Mouse (Mus musculus) frontal cortex, postnatal 10 days (tissue): ENCODE measurements around the gene Rho.

Experiments used
- DNase-seq, 2 experiments: peaks; one replicate each; pipeline ENCODE4 v3.0.0; 2022; ENCODE audit warnings: low spot score in 2 of 2, mixed read lengths in 1 of 2

Rho gene

DNA sequence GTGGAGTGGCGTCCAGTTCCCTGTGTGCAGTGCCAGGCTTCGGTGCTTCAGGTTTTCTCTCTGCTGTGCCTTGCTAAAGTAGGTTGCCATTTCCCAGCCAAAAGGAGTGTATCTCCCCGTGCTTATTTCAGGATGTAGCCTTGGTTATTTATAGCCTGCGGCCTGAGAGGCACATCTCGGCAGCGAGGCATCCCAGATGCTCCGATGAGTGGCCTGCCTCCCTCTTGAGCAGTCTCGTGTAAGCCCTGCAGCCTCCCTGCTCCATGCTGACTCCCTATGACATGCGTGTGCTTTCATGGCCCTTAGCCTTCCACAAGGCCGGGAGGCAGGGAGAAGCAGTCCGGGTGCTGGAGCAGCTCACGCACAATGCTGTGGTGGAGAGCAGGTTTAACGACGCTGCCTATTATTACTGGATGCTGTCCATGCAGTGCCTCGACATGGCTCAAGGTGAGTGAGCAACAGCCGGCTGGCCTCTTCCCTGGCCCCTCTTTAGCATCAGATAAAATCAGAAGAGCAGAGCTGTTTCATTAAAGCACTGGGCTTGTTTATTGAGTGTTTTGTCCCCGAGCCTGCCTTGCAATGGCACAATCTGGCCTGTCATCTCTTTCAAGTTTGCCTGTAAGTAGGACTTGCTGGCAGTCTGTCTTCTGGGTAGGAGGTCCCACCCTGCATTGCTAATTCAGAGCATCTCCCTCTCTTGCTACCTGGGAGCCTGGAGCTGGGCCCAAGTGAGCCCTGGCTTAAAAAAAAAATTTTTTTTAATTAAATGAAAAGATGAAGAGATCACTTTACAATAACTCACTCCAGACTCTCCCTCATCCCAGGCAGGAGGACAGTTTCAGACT is 15.7 kb upstream of the Rho start:
- DNase-seq, result no peak

GRCm38 (mm10) chr6:115916611-115917010 is 14.9 kb upstream of the Rho start:
- DNase-seq, result no peak

- DNase-seq, result no peak
These were observed 12.9 kb upstream of the Rho start for GRCm38 (mm10) chr6:115918615-115919014.

DNA sequence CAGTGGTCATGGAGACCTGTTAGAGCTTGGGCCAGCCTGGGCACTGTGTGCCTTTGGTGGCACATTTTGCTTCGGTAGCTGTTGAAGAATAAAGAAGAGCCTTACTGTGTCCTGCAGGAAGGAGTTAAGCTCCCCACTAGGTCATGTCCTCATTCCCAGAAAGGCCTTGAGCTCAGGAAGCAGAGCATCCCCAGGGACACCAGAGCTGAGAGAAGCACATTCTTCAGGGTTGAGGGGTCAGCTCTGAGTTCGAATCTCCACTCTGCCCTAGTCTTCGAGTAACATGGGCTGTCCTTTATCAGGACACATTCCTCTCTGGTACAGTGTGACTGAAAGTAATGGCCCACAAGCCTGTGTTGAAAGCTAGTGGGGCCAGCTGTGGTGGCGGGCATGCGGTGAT is 11.7 kb upstream of the Rho start:
- no peak for DNase-seq

GRCm38 (mm10) chr6:115924829-115925228 is 6.7 kb upstream of the Rho start:
- no peak for DNase-seq

GRCm38 (mm10) chr6:115926416-115926815 is 5.1 kb upstream of the Rho start:
- no peak for DNase-seq

DNA sequence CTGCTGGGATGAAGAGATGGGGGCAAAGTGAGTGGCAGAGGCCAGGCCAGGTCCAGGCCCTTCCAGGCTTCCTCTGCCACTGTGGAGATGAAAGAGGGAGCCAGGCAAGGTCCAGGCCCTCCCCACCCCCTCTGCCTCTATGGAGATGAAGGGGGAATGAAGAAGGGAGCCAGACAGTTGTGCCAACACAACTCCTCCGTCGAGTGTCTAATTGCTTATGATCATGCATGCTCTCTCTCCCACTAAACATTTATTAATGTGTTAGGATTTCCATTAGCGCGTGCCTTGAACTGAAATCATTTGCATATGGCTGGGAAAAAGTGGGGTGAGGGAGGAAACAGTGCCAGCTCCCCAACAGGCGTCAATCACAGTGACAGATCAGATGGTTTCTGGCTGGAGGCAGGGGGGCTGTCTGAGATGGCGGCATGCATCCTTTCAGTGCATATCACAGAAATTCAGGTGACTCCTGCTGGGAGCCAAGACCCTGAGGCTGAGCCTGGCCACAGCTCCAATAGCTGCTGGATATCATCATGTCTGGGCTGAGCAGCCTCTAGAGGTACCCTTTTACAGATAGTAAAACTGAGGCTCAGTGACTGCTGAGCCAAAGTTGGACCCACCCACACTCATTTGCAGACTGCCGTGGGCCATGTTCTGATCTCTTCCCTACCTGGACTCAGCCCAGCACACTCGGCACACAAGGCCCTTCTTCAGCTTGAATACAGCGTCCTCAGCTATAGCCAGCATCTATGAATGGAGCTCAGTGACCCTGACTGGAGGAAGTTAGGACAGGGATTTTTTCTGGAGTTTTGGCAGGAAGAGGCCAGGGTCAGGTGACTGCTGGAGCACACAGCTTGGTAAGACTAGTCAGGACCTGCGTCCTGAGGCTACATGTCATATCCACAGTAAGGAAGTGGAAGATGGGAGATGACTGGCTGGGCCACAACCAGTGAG is 4.0 kb upstream of the Rho start:
- no peak for DNase-seq

GRCm38 (mm10) chr6:115930018-115930417 is 1.5 kb upstream of the Rho start:
- DNase-seq, result no peak

GRCm38 (mm10) chr6:115932391-115932790 is 843 bp downstream of the Rho start:
- no peak for DNase-seq

DNA sequence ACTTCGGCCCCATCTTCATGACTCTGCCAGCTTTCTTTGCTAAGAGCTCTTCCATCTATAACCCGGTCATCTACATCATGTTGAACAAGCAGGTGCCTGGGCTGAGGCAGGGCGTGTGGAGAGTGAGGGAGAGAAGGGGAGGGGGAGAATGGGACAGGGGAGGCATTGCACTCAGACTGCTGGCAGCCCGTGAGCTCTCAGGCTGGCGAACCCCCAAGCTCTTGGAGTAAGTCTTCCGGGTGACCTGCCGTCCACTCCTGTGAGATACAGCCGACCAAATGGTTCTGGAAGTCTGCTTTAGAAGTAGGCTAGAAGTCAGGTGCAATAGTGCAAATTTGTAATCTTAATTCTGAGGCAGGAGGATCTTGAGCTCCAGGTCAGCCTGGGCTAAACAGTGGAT is 4.0 kb downstream of the Rho start:
- no peak for DNase-seq

DNA sequence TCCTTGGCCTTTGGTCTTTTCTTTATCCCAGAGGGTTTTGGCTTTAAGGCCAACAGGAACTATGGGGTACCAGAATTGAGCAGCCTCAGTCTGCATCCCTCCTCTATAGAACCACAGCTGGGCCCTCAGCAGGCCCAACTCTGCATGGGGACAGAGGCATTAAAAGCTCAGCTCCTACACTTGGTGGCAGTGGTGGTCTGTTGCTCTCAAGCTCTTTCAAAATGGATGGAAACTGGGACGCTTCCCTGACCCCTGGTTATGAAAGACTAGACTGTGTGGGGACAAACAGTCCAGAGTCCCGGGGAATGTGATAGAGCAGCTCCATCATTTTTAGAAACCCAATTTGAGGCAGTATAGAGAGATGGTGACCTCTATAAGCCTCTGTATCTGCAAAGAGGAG is 6.5 kb downstream of the Rho start:
- no peak for DNase-seq

DNA sequence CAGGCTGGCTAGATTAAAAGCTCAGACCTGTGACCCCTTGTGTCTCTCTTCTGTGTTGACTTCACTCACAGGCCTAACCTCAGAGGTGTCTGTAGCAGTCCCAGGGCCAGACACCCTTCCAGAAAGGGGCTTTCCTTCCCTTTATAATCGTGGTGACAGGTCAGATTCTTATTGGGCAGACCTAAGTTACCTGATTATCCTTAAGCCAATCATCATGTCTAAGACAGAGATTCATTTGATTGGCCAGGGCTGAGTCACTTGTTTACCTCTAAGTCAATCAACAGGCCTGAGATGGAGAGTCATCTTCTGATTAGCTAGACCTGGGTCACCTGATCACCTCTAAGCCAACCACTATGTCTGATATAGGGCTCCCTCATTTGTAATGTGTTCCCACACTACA is 7.2 kb downstream of the Rho start:
- no peak for DNase-seq

- DNase-seq, result no peak
These were observed 9.1 kb downstream of the Rho start for GRCm38 (mm10) chr6:115940603-115941002.

DNA sequence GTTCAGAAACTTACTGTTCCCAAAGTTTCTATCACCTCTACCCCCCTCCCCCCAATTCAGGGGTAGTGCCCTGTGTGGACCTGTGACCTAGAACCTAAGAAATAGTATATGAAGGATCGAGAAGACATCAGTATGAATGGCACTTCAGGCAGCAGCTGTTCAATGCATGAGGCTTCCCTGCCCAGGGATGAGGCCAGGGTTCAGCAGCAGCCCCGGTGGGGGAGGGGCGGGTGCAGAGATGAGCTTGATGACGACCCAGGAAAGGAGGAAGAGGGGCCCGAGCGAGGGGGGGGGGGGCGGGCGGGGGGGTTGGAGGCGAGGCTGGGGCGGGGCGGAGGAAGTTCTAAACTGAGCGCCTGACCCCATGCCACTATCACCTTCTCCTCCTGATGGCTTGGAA is 9.6 kb downstream of the Rho start:
- DNase-seq, result no peak

DNA sequence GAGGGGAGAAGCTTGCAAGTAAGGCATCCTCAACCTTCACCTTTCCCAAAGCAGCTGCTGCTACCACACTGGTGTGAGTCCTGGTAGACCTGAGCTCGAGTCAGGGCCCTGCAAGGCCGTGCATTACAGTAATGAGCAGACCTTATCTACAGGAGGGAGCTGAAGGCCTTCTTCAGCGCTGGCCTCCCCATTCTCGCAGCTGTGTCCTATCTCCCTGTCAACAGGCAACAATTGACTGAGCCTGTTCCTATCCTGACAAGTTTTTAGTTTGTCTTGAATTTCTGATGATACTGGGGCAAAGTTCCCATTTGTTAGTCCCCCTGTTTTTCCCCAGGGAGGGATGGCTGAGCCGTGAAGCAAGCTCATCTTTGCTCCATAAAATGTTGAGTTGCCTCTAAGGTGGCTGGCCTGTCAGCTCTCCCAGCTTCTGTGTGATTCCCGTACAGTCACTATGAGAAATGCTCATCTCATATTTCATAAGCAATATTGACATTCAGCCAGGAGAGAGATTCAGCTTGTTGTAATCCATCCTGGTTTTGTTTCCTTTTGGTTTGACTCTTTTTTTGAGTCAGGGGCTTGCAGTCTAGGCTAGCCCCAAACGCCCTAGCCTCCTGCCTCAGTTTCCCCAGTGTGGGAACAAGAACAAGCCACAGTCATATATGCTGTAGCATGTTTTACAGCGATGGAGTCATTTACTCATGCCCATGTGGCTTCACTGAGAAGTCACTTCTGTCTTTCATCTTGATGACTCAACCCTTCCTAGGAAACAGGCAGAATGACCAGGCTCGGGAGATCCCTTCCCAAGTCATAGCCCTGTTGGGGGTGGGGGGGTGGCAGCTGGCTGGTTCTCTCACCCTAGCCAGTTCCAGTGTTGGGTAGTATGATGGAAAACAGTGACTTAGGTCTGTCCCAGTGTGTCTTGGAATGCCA is 12.2 kb downstream of the Rho start:
- no peak for DNase-seq

DNA sequence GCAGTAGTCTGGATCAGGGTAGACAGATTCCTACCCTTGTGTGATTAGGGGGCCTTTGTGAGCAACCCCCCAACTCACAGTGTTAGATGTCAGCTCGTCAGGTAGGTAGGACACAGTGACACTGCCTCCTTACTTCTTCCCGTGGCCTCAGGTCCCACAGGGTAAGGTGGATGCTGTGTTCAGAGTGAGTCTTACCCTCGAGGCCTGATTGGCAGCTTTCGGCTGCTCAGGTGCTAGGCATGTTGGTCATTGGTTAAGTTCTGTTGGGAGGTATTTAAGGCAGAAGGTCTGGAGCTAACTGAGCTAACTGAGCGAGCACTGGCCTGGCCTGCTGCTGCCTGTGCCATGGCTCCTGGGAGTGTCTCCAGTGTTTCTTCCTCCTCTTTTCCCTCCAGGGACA is 13.1 kb downstream of the Rho start, which contains the start of gene H1foo:
Gene H1foo (plus strand): TSS at position 301 of the 400 bp plus-strand sequence.
- no peak for DNase-seq

- DNase-seq, result no peak
These were observed 14.1 kb downstream of the Rho start for GRCm38 (mm10) chr6:115945633-115946032.

- DNase-seq, result no peak
These were observed 14.8 kb downstream of the Rho start for GRCm38 (mm10) chr6:115946389-115946788.

GRCm38 (mm10) chr6:115954506-115955074 is 23.0 kb downstream of the Rho start:
- no peak for DNase-seq

DNA sequence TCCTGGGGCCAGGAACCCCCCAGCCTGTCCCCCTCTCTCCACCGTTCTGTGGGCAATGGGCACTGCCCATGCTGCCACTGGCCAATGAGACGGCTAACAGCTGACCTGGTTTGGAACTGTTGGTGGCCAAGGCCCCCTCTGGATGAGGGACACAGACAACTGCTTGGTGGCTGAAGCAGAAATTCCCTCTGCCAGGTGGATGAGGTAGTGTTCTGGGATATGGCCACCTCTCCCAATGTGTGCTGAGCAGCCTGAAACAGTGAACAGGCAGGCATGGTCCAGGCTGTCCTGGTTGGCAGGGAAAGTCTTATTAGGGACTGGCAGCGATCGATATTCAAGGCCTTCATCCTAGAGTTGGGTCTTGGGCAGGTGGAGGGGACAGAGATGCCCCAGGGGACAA is 23.6 kb downstream of the Rho start:
- DNase-seq, result no peak

DNA sequence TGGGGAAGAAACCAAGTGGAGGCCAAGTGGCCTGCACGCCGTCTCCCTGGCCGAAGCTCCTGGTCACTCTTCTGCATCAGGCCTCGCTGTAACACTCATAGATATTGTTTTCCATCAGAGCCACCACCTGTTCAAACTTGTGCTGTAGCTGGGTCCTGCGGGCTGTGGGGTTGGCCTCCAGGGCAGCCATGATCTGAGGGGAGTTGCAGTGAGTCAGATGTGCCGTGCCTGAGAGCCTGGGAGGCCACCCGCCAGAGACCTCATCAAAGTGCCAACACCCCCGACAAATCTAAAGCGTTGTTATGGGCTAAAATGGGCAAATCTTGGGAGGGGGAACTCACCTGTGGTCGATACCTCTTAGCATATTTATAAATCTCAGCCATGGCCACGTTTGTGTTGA is 24.1 kb downstream of the Rho start:
- no peak for DNase-seq
